Mouse (Mus musculus) liver, embryonic 16.5 days (tissue): ENCODE data around the gene Cnnm2. TPM values are rescaled to one million over a fixed set of nuclear protein-coding genes. Genes with fewer than 3 reads are reported as not detected.
"Not testable (repeated sequence)": the region's sequence is repeated elsewhere in the genome, so short reads cannot be mapped to it uniquely, and the experiment has no call there.

Source experiments
- ATAC-seq: fragments of 200-750 bp; cut with Nextera tagmentation; 2 replicates; pipeline ENCODE4 v1.8.0; 2017; ENCODE audit warnings: low read depth, mild to moderate bottlenecking, moderate number of reproducible peaks, moderate library complexity
- H3K27ac ChIP-seq: fragments of 300-500 bp; sonication (generic); 2 replicates; pipeline ENCODE4 v1.5.1; 2014; ENCODE audit warnings: mild to moderate bottlenecking, low read length
- H3K27me3 ChIP-seq: fragments of 300-500 bp; sonication (generic); 2 replicates; pipeline ENCODE4 v1.6.1; 2014; ENCODE audit warnings: low read depth, low read length, mixed read lengths; ENCODE audit not compliant: control insufficient read depth, insufficient read depth
- H3K36me3 ChIP-seq: fragments of 300-500 bp; sonication (generic); 2 replicates; pipeline ENCODE4 v1.6.1; 2014; ENCODE audit warnings: mild to moderate bottlenecking; ENCODE audit not compliant: control insufficient read depth, insufficient read depth
- H3K4me1 ChIP-seq: fragments of 300-500 bp; sonication (generic); 2 replicates; pipeline ENCODE4 v1.6.1; 2014; ENCODE audit warnings: low read depth, low read length, mixed read lengths; ENCODE audit not compliant: control insufficient read depth
- H3K4me2 ChIP-seq: fragments of 300-500 bp; sonication (generic); 2 replicates; pipeline ENCODE4 v1.6.1; 2014; ENCODE audit warnings: low read depth, low read length, mixed read lengths
- H3K4me3 ChIP-seq: fragments of 300-500 bp; sonication (generic); 2 replicates; pipeline ENCODE4 v1.5.1; 2014; ENCODE audit warnings: low read depth, mild to moderate bottlenecking, low read length
- H3K9ac ChIP-seq: fragments of 300-500 bp; sonication (generic); 2 replicates; pipeline ENCODE4 v1.6.1; 2014; ENCODE audit warnings: low read depth, low read length
- H3K9me3 ChIP-seq: fragments of 300-500 bp; sonication (generic); replicated peaks from 2 replicates; pipeline ENCODE4 v1.6.1; 2016; ENCODE audit warnings: low read length; ENCODE audit not compliant: control insufficient read depth
- WGBS: fragments of 180-500 bp; shearing (Covaris S2); extraction: QIAGEN DNeasy Blood & Tissue Kit; methylation state at CpG from one replicate; pipeline ENCODE4 v1.1.7; 2014; ENCODE audit not compliant: insufficient replicate concordance; 5-methylcytosine and 5-hydroxymethylcytosine counted together
- polyA plus RNA-seq: library from polyadenylated mRNA; unstranded; fragments of >200 nt; fragmentation: Nextera tagmentation; extraction: Ambion mirVana; gene quantifications from 2 replicates; pipeline ENCODE4 v1.2.1, GENCODE M21; 2015

Gene Cnnm2
- polyA plus RNA-seq, 1 experiment from 2014 or later, result 1.4 TPM

DNA sequence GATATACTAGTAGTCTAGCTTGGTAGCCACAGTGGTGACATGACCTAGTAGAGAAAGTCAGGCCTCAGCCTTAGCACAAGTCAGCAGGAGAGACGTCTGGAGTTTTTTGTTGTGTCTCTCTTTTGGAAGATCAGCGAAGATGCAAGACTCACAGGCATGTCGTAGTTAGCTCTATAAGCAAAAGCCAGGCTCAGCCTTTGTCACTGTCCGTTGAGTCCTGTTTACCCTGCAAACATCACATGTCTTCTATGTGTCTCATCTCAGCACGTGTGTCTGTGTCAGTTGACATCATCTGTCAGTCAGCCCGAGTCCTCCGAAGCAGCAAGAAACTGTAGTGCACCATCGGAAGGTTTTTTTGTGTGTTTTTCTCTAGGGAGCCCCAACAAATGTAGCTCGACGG, 30.0 kb upstream of the Cnnm2 start:
- Histone ChIP-seq H3K27me3 (no peaks in the 10 kb centered on the region), H3K4me3 (no peak overlapping the region), H3K4me1 (peaks cover 14% of the 10 kb centered on the region), H3K4me2 (no peak overlapping the region), H3K9ac (no peak overlapping the region), H3K9me3 (no peaks in the 10 kb centered on the region), H3K27ac (no peak overlapping the region), H3K36me3 (no peaks in the 10 kb centered on the region)
- ATAC-seq, result no peak
- 75% methylated on average over 10 of the region's 10 CpGs for WGBS

DNA sequence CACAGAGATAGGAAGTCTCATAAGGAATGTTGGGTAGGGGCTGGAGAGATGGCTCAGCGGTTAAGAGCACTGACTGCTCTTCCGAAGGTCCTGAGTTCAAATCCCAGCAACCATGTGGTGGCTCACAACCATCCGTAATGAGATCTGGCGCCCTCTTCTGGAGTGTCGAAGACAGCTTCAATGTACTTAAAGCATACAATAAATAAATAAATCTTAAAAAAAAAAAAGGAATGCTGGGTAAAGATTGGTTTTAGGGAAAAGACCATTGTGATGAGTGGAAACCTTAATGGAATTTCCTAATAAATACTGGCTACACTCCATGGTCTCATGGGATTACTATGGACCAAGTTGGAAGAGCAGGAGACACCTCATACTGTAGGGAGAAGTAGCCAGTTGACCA, 28.7 kb upstream of the Cnnm2 start:
- 79% methylated on average over 5 of the region's 5 CpGs for WGBS
- ATAC-seq, H3K9me3 ChIP-seq, H3K9ac ChIP-seq, H3K36me3 ChIP-seq, H3K4me1 ChIP-seq, H3K4me3 ChIP-seq, H3K4me2 ChIP-seq, H3K27ac ChIP-seq, H3K27me3 ChIP-seq: not testable (repeated sequence)

DNA sequence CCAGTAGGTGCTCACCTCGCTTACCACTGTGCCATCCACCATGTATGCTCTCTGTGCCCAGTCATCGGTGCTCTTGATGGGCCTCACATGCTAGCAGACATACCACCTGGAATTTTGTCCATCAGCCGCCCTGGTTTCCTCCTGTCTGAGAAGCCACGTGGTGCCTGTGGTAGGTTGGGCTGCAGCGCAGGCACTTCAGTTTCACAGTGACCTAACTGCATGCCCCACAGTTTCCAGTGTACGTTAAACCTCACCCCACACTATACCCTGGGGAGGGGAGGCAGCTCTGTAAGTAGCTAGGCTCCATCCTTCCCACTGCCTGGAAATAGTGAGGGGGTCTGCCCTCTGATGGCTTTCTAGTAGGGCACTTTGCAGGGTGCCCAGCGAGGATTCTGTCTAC, 27.8 kb upstream of the Cnnm2 start:
- H3K36me3 ChIP-seq, result no peaks in the 10 kb centered on the region
- no peak overlapping the region for H3K9ac ChIP-seq
- WGBS, result 72% methylated on average over 7 of the region's 7 CpGs
- no peak for ATAC-seq
- H3K4me1 ChIP-seq, result no peaks in the 10 kb centered on the region; the same call in 1 of the 2 replicates
- no peak overlapping the region for H3K4me2 ChIP-seq
- H3K9me3 ChIP-seq, result no peaks in the 10 kb centered on the region
- no peak overlapping the region for H3K27ac ChIP-seq
- H3K27me3 ChIP-seq, result no peaks in the 10 kb centered on the region
- H3K4me3 ChIP-seq, result no peak overlapping the region

DNA sequence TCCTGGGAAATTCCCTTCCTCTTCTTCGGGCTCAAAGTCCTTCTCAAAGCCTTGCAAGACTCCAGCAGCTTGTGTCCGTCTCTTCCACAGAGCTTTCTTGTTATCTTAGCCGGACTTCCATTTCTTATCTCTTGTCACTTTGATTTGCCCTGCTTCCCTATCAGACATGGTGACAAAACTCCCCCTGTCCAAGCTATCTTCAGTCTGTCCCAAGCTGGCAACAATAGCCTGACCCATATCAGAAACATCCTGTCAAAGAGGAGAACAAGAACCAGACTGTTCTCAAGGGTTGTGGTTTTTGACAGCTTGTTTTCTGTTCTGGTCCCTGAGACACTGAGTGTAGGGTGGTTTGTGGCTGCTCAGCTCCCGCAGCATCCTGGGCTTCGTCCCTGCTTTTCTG, 26.2 kb upstream of the Cnnm2 start:
- 35% methylated on average over 5 of the region's 5 CpGs for WGBS
- no peaks in the 10 kb centered on the region for H3K27me3 ChIP-seq
- ATAC-seq, result no peak

DNA sequence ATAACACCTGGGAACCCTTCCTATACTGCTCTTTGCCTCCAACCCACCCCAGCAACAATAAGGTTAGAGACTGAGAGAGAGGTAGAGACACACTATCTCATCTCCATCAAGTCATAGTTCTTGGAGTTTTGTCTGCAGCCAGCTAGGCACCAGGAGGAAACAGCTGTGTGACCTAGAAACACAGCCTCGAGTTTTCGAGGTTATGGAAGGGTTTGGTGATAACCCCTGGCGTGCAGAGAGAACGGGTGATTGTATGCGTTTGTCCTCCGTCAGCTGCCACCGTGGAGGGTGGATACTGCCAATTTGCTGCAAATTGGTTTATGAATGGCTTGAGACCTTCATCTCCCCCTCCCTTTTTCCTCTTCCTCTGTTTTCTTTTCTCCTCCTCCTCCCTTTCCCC, 24.3 kb upstream of the Cnnm2 start:
- no peak overlapping the region for H3K4me3 ChIP-seq
- no peaks in the 10 kb centered on the region for H3K36me3 ChIP-seq
- H3K4me1 ChIP-seq, result no peaks in the 10 kb centered on the region
- no peak for ATAC-seq
- H3K27ac ChIP-seq, result no peak overlapping the region
- H3K9me3 ChIP-seq, result no peaks in the 10 kb centered on the region
- no peak overlapping the region for H3K4me2 ChIP-seq
- no peaks in the 10 kb centered on the region for H3K27me3 ChIP-seq
- H3K9ac ChIP-seq, result no peak overlapping the region
- 46% methylated on average over 7 of the region's 7 CpGs for WGBS

More for the DNA sequence above, 26.2 kb upstream of the Cnnm2 start:
- no peak overlapping the region for H3K27ac ChIP-seq
- H3K9ac ChIP-seq, result no peak overlapping the region
- no peaks in the 10 kb centered on the region for H3K9me3 ChIP-seq
- H3K36me3 ChIP-seq, result no peaks in the 10 kb centered on the region
- H3K4me3 ChIP-seq, result no peak overlapping the region
- H3K4me1 ChIP-seq, result no peaks in the 10 kb centered on the region
- no peak overlapping the region for H3K4me2 ChIP-seq

DNA sequence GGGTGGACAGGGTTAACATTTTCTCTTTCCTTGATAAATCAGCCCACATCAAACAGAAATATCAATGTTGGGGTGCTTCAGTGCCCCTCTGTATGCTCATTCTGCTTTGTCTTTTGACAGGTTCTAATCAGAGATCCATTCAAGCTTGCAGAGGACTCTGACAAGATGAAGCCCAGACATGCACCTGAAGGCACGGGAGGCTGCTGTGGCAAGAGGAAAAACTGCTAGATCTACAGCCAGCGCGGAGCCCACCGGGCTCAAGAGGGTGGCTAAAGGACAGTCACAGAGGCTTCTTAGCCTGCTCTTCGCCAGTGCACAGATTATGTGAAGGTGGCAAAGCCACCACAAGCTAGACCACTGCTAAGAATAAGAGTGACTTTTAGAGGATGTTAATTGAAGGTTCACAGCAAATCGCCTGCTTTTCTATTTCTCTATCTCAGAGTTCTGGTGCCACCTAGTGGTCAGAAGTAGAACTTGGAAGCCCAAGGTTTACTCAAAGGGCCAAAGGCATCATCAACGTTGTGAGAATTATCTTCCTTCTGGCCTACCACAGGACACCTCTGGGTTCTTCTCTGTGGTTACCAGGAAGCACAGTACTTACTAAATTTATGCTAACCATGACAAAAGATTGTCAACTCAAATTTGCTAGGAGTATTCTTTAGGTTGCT, 20.9 kb upstream of the Cnnm2 start:
- Histone ChIP-seq H3K9me3 (no peaks in the 10 kb centered on the region), H3K9ac (no peak overlapping the region), H3K36me3 (no peaks in the 10 kb centered on the region), H3K4me2 (no peak overlapping the region), H3K27ac (no peak overlapping the region), H3K27me3 (no peaks in the 10 kb centered on the region), H3K4me1 (no peaks in the 10 kb centered on the region), H3K4me3 (no peak overlapping the region)
- no peak for ATAC-seq
- WGBS, result 49% methylated on average over 7 of the region's 7 CpGs

GRCm38 (mm10) chr19:46741574-46741973, 19.8 kb upstream of the Cnnm2 start:
- no peak overlapping the region for H3K9ac ChIP-seq
- no peaks in the 10 kb centered on the region for H3K9me3 ChIP-seq
- H3K4me3 ChIP-seq, result no peak overlapping the region
- WGBS, result 36% methylated on average over 6 of the region's 6 CpGs
- H3K4me2 ChIP-seq, result no peak overlapping the region
- H3K27ac ChIP-seq, result no peak overlapping the region
- H3K36me3 ChIP-seq, result no peaks in the 10 kb centered on the region
- no peaks in the 10 kb centered on the region for H3K4me1 ChIP-seq
- no peak for ATAC-seq
- H3K27me3 ChIP-seq, result no peaks in the 10 kb centered on the region

DNA sequence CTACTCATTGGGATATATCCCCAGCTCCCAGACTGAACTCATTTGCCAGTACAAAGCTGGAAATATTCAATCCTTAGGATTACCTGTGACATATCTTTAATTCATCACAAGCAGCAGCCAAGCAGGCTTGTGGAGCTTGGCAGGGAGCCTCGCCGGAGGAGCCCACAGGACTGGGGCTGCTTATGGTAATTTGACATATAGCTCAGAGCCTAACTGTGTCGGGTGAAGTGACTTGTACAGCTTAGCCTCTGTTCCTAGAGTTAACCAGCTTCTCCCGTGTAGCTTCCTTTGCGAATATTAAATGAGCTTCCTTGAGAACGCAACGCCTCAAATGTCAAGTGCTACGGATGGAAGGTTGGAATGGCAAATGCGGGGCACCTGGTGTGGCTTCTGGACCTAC, 16.7 kb upstream of the Cnnm2 start:
- H3K36me3 ChIP-seq, result no peaks in the 10 kb centered on the region
- H3K9ac ChIP-seq, result no peak overlapping the region
- H3K27me3 ChIP-seq, result no peaks in the 10 kb centered on the region
- no peak overlapping the region for H3K4me2 ChIP-seq
- no peak overlapping the region for H3K27ac ChIP-seq
- H3K9me3 ChIP-seq, result no peaks in the 10 kb centered on the region
- ATAC-seq, result no peak
- no peaks in the 10 kb centered on the region for H3K4me1 ChIP-seq
- WGBS, result 75% methylated on average over 9 of the region's 9 CpGs
- H3K4me3 ChIP-seq, result no peak overlapping the region

- 59% methylated on average over 3 of the region's 3 CpGs for WGBS
- no peak for ATAC-seq
- no peak overlapping the region for H3K4me3 ChIP-seq
- H3K36me3 ChIP-seq, result no peaks in the 10 kb centered on the region
- no peak overlapping the region for H3K9ac ChIP-seq
- H3K9me3 ChIP-seq, result no peaks in the 10 kb centered on the region
- H3K27ac ChIP-seq, result no peak overlapping the region
- H3K4me2 ChIP-seq, result no peak overlapping the region
- no peaks in the 10 kb centered on the region for H3K27me3 ChIP-seq
- H3K4me1 ChIP-seq, result no peaks in the 10 kb centered on the region
Measured at GRCm38 (mm10) chr19:46747799-46748198, 13.6 kb upstream of the Cnnm2 start.
